Mouse (Mus musculus) heart, postnatal 0 days (tissue): Measurements from ENCODE around the gene Map3k10. TPM values are rescaled to one million over a fixed set of nuclear protein-coding genes. Genes with fewer than 3 reads are reported as not detected.
A peak's percentile ranks its signal among the peaks of the same experiment; 100 is the strongest.

Source experiments
- ATAC-seq: fragments of 200-750 bp; cut with Nextera tagmentation; 2 replicates; pipeline ENCODE4 v1.8.0; 2017; ENCODE audit warnings: low read depth, moderate number of reproducible peaks, moderate library complexity; ENCODE audit not compliant: insufficient read depth
- DNase-seq: peaks from one replicate; pipeline ENCODE4 v3.0.0-alpha.2; 2016; ENCODE audit warnings: low spot score
- H3K27ac ChIP-seq: fragments of 300-500 bp; sonication (generic); 2 replicates; pipeline ENCODE4 v1.5.1; 2014; ENCODE audit warnings: low read depth, mild to moderate bottlenecking
- H3K27me3 ChIP-seq: fragments of 300-500 bp; sonication (generic); 2 replicates; pipeline ENCODE4 v1.6.1; 2014; ENCODE audit warnings: low read length, mixed read lengths; ENCODE audit not compliant: control insufficient read depth, insufficient read depth
- H3K36me3 ChIP-seq: fragments of 300-500 bp; sonication (generic); replicated peaks from 2 replicates; pipeline ENCODE4 v1.6.1; 2014; ENCODE audit warnings: low read length, mixed read lengths; ENCODE audit not compliant: control insufficient read depth, insufficient read depth
- H3K4me1 ChIP-seq: fragments of 300-500 bp; sonication (generic); 2 replicates; pipeline ENCODE4 v1.6.1; 2014; ENCODE audit warnings: antibody characterized with exemption; ENCODE audit not compliant: control insufficient read depth, insufficient read depth
- H3K4me2 ChIP-seq: fragments of 300-500 bp; sonication (generic); 2 replicates; pipeline ENCODE4 v1.6.1; 2014; ENCODE audit warnings: low read depth, mild to moderate bottlenecking, low read length, moderate library complexity
- H3K4me3 ChIP-seq: fragments of 300-500 bp; sonication (generic); 2 replicates; pipeline ENCODE4 v1.5.1; 2014; ENCODE audit warnings: low read depth, low read length
- H3K9ac ChIP-seq: fragments of 300-500 bp; sonication (generic); replicated peaks from 2 replicates; pipeline ENCODE4 v1.6.1; 2014; ENCODE audit warnings: low read depth, low read length, mixed read lengths
- H3K9me3 ChIP-seq: fragments of 300-500 bp; sonication (generic); replicated peaks from 2 replicates; pipeline ENCODE4 v1.6.1; 2016; ENCODE audit warnings: low read length; ENCODE audit not compliant: control insufficient read depth
- CTCF ChIP-seq: IDR thresholded peaks from 2 replicates; pipeline ENCODE4 v1.5.1; 2016; ENCODE audit warnings: antibody characterized with exemption, control low read depth, low read depth
- EP300 ChIP-seq: IDR thresholded peaks from 2 replicates; pipeline ENCODE4 v1.6.1; 2016; ENCODE audit warnings: antibody characterized with exemption, low read depth
- WGBS: fragments of 180-500 bp; shearing (Covaris S2); extraction: QIAGEN DNeasy Blood & Tissue Kit; methylation state at CpG from one replicate; pipeline ENCODE4 v1.1.7; 2014; 5-methylcytosine and 5-hydroxymethylcytosine counted together
- polyA plus RNA-seq: library from polyadenylated mRNA; unstranded; fragments of >200 nt; fragmentation: Nextera tagmentation; extraction: Ambion mirVana; gene quantifications from 2 replicates; pipeline ENCODE4 v1.2.1, GENCODE M21; 2015
- total RNA-seq: library from RNA; depleted of rRNA; stranded (reverse); fragments of >200 nt; gene quantifications from 2 replicates; pipeline ENCODE4 v1.2.3, GENCODE M21; 2014; ENCODE audit warnings: low replicate concordance

Map3k10 gene
- total and polyA plus RNA-seq, 2 experiments from 2014 or later: 3.0 to 18.4 TPM

DNA sequence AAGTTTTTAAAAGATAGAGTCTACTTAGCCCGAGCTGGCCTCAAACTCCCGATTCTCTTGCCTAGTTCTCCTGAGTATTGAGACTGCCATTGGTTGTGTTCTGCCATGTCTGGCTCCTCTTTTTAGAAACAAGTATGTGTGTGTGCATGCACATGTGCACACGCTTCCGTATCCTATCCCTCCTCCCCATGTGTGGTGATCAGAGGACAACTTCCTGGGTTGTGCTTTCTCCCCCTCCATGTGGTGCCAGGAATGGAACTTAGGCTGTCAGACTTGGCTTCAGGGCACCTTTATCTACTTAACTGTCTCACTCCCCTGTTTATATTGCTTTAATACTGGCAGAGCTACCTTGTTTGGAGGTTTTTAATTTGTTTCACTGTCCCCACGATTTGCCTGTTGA is 10.8 kb upstream of the Map3k10 start:
- Histone ChIP-seq H3K4me1 (0 out of 2 replicates have a peak, but pooled peaks cover 3% of the 10 kb centered on the region), H3K27ac (no peak overlapping the region), H3K9ac (no peak overlapping the region), H3K36me3 (no peaks in the 10 kb centered on the region), H3K9me3 (no peaks in the 10 kb centered on the region), H3K4me3 (no peak overlapping the region), H3K27me3 (0 out of 2 replicates have a peak, but pooled peaks cover 7% of the 10 kb centered on the region), H3K4me2 (no peak overlapping the region)
- DNase-seq (no peak), ATAC-seq (no peak)
- WGBS: 25% methylated on average over 5 of the region's 5 CpGs
- no peak for TF ChIP-seq CTCF
- no peak for TF ChIP-seq EP300

DNA sequence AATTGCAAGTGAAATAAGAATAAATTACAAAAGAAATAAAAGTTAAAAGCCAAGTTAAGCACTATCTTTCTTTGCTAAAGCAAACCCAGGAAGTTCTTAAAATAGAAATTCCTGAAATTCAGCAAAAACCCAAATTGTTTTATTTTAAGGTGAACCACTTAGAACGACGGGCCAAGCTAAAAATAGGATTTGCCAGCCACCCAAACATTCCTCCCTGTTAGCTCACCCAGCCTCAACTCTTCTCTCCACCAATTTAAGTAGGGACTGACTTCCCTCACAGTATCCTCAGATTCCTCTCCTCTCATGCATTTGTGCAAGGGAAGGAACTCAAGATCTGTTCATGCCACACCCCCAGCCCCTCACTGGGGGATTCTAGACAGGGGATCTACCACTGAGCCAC is 8.8 kb upstream of the Map3k10 start:
- Histone ChIP-seq H3K27ac (no peak overlapping the region), H3K4me1 (0 out of 2 replicates have a peak, but pooled peaks cover 3% of the 10 kb centered on the region), H3K9ac (no peak overlapping the region), H3K4me3 (no peak overlapping the region), H3K9me3 (no peaks in the 10 kb centered on the region), H3K4me2 (no peak overlapping the region), H3K27me3 (0 out of 2 replicates have a peak, but pooled peaks cover 7% of the 10 kb centered on the region), H3K36me3 (no peaks in the 10 kb centered on the region)
- DNase-seq (no peak), ATAC-seq (no peak)
- TF ChIP-seq EP300 (no peak), CTCF (no peak)
- WGBS: 5% methylated on average over 2 of the region's 2 CpGs

DNA sequence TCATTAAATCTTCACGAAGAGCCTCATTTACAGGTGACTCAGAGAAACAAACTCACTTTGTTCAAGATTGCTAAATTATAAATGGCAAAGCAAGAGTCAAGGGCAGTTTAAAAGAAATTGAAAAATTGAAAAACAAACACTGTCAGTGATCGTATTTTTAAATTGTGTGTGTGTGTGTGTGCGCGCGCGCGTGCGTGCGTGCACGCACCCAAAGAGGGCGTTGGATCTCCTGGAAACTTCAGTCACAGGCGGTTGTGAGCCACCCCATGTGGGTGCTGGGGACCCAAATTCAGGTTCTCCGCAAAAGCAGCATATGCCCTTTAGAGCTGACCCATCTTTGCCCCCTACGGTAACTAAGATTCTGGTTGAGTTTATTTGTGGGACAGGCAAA is 819 bp upstream of the Map3k10 start:
- H3K9me3 ChIP-seq: no peaks in the 10 kb centered on the region
- H3K27me3 ChIP-seq: no peaks in the 10 kb centered on the region
- TF ChIP-seq EP300: no peak
- TF ChIP-seq CTCF: no peak
- H3K4me1 ChIP-seq: peaks cover 13% of the 10 kb centered on the region
- no peak for DNase-seq
- ATAC-seq: no peak
- H3K4me3 ChIP-seq: peak overlapping the region; percentile 85; the same call in 1 of the 2 replicates
- no peak overlapping the region for H3K27ac ChIP-seq
- 38% methylated on average over 14 of the region's 14 CpGs for WGBS
- peak overlapping the region; percentile 100 for H3K4me2 ChIP-seq
- H3K36me3 ChIP-seq: no peaks in the 10 kb centered on the region; the same call in none of the 2 replicates
- H3K9ac ChIP-seq: no peak overlapping the region

DNA sequence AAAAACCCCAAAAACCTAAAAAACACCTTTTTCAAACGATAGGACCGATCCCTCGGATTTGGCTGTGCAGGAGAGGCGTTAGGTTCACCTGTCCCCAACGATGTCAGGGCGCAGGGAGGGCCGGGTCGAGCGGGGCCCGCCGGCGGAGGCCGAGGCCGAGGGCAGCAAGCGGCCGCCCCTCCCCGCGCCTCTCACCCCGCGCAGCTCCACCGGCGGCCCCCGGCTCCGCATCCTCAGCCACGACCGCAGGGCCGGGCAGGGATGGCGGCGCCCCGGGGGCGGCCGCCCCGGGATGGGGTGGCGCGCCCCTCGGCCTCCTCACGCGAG is 240 bp downstream of the Map3k10 start:
- H3K27ac ChIP-seq: no peak overlapping the region
- no peak for DNase-seq
- WGBS: 3% methylated on average over 33 of the region's 38 CpGs

DNA sequence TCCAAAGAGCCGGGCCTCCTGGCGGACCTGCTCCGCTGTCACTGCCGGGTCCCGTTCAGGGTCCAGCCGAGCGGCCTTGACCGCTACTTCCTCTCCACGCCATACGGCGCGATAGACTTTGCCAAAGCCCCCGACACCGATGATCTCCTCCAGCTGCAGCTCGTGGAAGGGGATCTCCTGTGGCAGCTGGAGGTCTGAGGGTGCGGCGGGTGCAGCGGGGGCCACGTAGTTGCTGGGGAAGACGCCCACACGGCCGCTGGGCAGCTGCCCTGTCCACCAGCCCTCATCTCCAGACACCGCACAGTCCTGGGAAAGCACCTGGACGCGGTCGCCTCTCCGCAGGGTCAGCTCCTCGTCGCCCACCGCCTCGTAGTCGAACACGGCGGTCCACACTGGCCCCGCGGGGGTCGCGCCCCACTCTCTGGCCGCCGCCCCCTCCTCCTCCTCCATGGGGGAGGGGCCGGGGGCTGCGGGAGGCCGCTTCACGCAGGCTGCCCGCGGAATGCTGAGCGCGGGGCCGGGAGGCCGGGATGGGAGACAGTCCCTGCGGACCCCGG is 745 bp downstream of the Map3k10 start:
- Histone ChIP-seq H3K36me3 (no peaks in the 10 kb centered on the region; the same call in none of the 2 replicates), H3K9ac (peak overlapping the region; percentile 69), H3K27me3 (no peaks in the 10 kb centered on the region), H3K9me3 (no peaks in the 10 kb centered on the region), H3K4me1 (peaks cover 13% of the 10 kb centered on the region), H3K4me2 (peak overlapping the region; percentile 100), H3K27ac (no peak overlapping the region), H3K4me3 (peak overlapping the region; percentile 85)
- ATAC-seq (0 out of 2 replicates have a peak, but pooled peaks have one; percentile 18), DNase-seq (no peak)
- WGBS: 3% methylated on average over 51 of the region's 52 CpGs
- TF ChIP-seq CTCF: no peak
- no peak for TF ChIP-seq EP300

More for the DNA sequence above, 240 bp downstream of the Map3k10 start:
- no peak for TF ChIP-seq EP300
- no peak for TF ChIP-seq CTCF
- Histone ChIP-seq H3K9me3 (no peaks in the 10 kb centered on the region), H3K9ac (peak overlapping the region; percentile 69), H3K4me2 (peak overlapping the region; percentile 100), H3K27me3 (no peaks in the 10 kb centered on the region), H3K4me3 (peak overlapping the region; percentile 85), H3K36me3 (no peaks in the 10 kb centered on the region; the same call in none of the 2 replicates), H3K4me1 (peaks cover 13% of the 10 kb centered on the region)
- ATAC-seq: peak; percentile 70

DNA sequence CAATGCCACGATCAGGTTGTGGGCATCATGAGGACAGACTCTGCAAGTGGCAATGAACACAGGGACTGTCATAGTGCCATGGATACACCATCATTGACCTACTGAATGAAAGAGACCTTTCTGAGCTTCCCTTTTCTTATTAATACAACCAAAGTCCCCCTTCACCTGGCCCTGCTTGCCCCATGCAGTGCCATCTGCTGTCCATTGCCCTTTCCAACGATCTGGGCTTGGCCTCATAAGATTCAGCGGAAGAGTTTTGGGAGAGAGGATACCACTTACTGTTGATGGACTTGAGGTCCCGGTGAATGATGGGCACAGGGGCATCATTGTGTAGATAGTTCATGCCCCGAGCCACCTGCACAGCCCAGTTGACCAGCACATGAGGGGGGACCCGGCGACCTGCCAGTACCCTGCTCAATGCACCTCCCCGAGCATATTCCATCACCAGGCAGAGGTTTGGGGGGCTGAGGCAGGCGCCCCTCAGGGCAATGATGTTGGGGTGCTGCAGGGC is 1.3 kb downstream of the Map3k10 start:
- WGBS: 53% methylated on average over 9 of the region's 9 CpGs
- Histone ChIP-seq H3K27me3 (no peaks in the 10 kb centered on the region), H3K4me3 (peak overlapping the region; percentile 85), H3K9me3 (no peaks in the 10 kb centered on the region), H3K27ac (no peak overlapping the region), H3K9ac (peak overlapping the region; percentile 69; the same call in 1 of the 2 replicates), H3K4me2 (peak overlapping the region; percentile 100), H3K4me1 (peaks cover 13% of the 10 kb centered on the region), H3K36me3 (no peaks in the 10 kb centered on the region; the same call in none of the 2 replicates)
- ATAC-seq: no peak
- DNase-seq: no peak
- no peak for TF ChIP-seq EP300
- TF ChIP-seq CTCF: peak; percentile 31
